Mouse (Mus musculus) heart, postnatal 0 days (tissue): ENCODE results near the gene Tnfaip3.

Source experiments
- CTCF ChIP-seq: IDR thresholded peaks from 2 replicates; pipeline ENCODE4 v1.5.1; 2016; ENCODE audit warnings: antibody characterized with exemption, control low read depth, low read depth
- EP300 ChIP-seq: IDR thresholded peaks from 2 replicates; pipeline ENCODE4 v1.6.1; 2016; ENCODE audit warnings: antibody characterized with exemption, low read depth

- TF ChIP-seq CTCF (no peak), EP300 (no peak)
Measured at GRCm38 (mm10) chr10:19031875-19032274, 16.4 kb upstream of the Tnfaip3 start.
